Mouse (Mus musculus) heart, embryonic 14.5 days (tissue): ENCODE data around the gene Cldn3. TPM values are rescaled to one million over a fixed set of nuclear protein-coding genes. Genes with fewer than 3 reads are reported as not detected.
"Not testable (repeated sequence)": the region's sequence is repeated elsewhere in the genome, so short reads cannot be mapped to it uniquely, and the experiment has no call there.

Source experiments
- ATAC-seq: fragments of 200-750 bp; cut with Nextera tagmentation; 2 replicates; pipeline ENCODE4 v1.8.0; 2017; ENCODE audit warnings: low read depth, moderate TSS enrichment; ENCODE audit not compliant: insufficient number of reproducible peaks, insufficient read depth, low FRiP score
- H3K27ac ChIP-seq, 2 experiments: fragments of 200-500 bp in 1 of 2; fragments of 300-500 bp in 1 of 2; sonication (generic) in 1 of 2; replicated peaks in 1 of 2; 2 replicates each; pipeline ENCODE4 v1.5.1; 2012 to 2014; ENCODE audit warnings: low read depth in 2 of 2, low read length in 2 of 2, control low read depth in 1 of 2, mild to moderate bottlenecking in 1 of 2, mixed read lengths in 1 of 2; ENCODE audit not compliant: control insufficient read depth in 1 of 2, insufficient read depth in 1 of 2
- H3K27me3 ChIP-seq: fragments of 300-500 bp; sonication (generic); 2 replicates; pipeline ENCODE4 v1.6.1; 2014; ENCODE audit warnings: mild to moderate bottlenecking, low read length, control low read depth; ENCODE audit not compliant: control insufficient read depth, insufficient read depth
- H3K36me3 ChIP-seq: fragments of 300-500 bp; sonication (generic); 2 replicates; pipeline ENCODE4 v1.6.1; 2014; ENCODE audit warnings: mild to moderate bottlenecking, control low read depth, low read length, mixed read lengths; ENCODE audit not compliant: control insufficient read depth, insufficient read depth
- H3K4me1 ChIP-seq, 2 experiments: fragments of 200-500 bp in 1 of 2; fragments of 300-500 bp in 1 of 2; sonication (generic) in 1 of 2; 2 replicates each; pipeline ENCODE4 v1.6.1; 2012 to 2014; ENCODE audit warnings: low read length in 2 of 2, control low read depth in 1 of 2, mixed read lengths in 1 of 2; ENCODE audit not compliant: control insufficient read depth in 2 of 2, insufficient read depth in 2 of 2
- H3K4me2 ChIP-seq: fragments of 300-500 bp; sonication (generic); 2 replicates; pipeline ENCODE4 v1.6.1; 2014; ENCODE audit warnings: mild to moderate bottlenecking, low read length
- H3K4me3 ChIP-seq, 2 experiments: fragments of 200-500 bp in 1 of 2; fragments of 300-500 bp in 1 of 2; sonication (generic) in 1 of 2; 2 replicates each; pipeline ENCODE4 v1.5.1; 2012 to 2014; ENCODE audit warnings: low read length in 2 of 2, mild to moderate bottlenecking in 2 of 2, control low read depth in 1 of 2, low read depth in 1 of 2, moderate library complexity in 1 of 2; ENCODE audit not compliant: control insufficient read depth in 1 of 2, insufficient read depth in 1 of 2
- H3K9ac ChIP-seq: fragments of 300-500 bp; sonication (generic); 2 replicates; pipeline ENCODE4 v1.6.1; 2014; ENCODE audit warnings: mild to moderate bottlenecking, low read length
- H3K9me3 ChIP-seq: fragments of 300-500 bp; sonication (generic); 2 replicates; pipeline ENCODE4 v1.6.1; 2016; ENCODE audit warnings: low read length, control low read depth; ENCODE audit not compliant: control insufficient read depth
- WGBS: fragments of 180-500 bp; shearing (Covaris S2); extraction: QIAGEN DNeasy Blood & Tissue Kit; methylation state at CpG from one replicate; pipeline ENCODE4 v1.1.7; 2014; 5-methylcytosine and 5-hydroxymethylcytosine counted together
- polyA plus RNA-seq: library from polyadenylated mRNA; unstranded; fragments of >200 nt; fragmentation: Nextera tagmentation; extraction: Ambion mirVana; gene quantifications from 2 replicates; pipeline ENCODE4 v1.2.1, GENCODE M21; 2014

Gene Cldn3
- polyA plus RNA-seq, 1 experiment from 2014 or later = 2.2 TPM

- H3K9ac ChIP-seq = no peak overlapping the region
- no peak for ATAC-seq
- H3K4me1 ChIP-seq = peaks cover 16 to 20% of the 10 kb centered on the region in 2 experiments
- H3K4me2 ChIP-seq = no peak overlapping the region
- no peaks in the 10 kb centered on the region for H3K9me3 ChIP-seq
- H3K27me3 ChIP-seq = no peaks in the 10 kb centered on the region
- H3K27ac ChIP-seq = no peak overlapping the region
- H3K36me3 ChIP-seq = no peaks in the 10 kb centered on the region
- WGBS = 56% methylated on average over 5 of the region's 5 CpGs
- no peak overlapping the region for H3K4me3 ChIP-seq
These were observed 30.5 kb upstream of the Cldn3 start for GRCm38 (mm10) chr5:134955491-134955890.

- Histone ChIP-seq H3K27me3 (no peaks in the 10 kb centered on the region), H3K4me3 (no peak overlapping the region), H3K4me1 (peaks cover 2 to 8% of the 10 kb centered on the region in 2 experiments; a peak in 2 of 4 replicates), H3K36me3 (no peaks in the 10 kb centered on the region), H3K4me2 (no peak overlapping the region), H3K9ac (0 out of 2 replicates have a peak overlapping the region, but pooled peaks have one; percentile 21), H3K9me3 (no peaks in the 10 kb centered on the region), H3K27ac (peak overlapping the region in 1 of 2 experiments; percentile 41; a peak in 1 of 4 replicates)
- peak; percentile 66 for ATAC-seq
- WGBS = 48% methylated on average over 7 of the region's 7 CpGs
These were observed 26.9 kb upstream of the Cldn3 start for GRCm38 (mm10) chr5:134959114-134959513.

GRCm38 (mm10) chr5:134960430-134960829 is 25.6 kb upstream of the Cldn3 start:
- 76% methylated on average over 2 of the region's 2 CpGs for WGBS
- Histone ChIP-seq H3K9me3 (no peaks in the 10 kb centered on the region), H3K27ac (no peak overlapping the region), H3K4me3 (no peak overlapping the region), H3K27me3 (no peaks in the 10 kb centered on the region), H3K36me3 (no peaks in the 10 kb centered on the region), H3K4me2 (no peak overlapping the region), H3K4me1 (peaks cover 2 to 8% of the 10 kb centered on the region in 2 experiments; a peak in 2 of 4 replicates), H3K9ac (no peak overlapping the region)
- no peak for ATAC-seq

- Histone ChIP-seq H3K9me3 (no peaks in the 10 kb centered on the region), H3K4me1 (peaks cover 6 to 16% of the 10 kb centered on the region in 2 experiments; a peak in 3 of 4 replicates), H3K36me3 (no peaks in the 10 kb centered on the region), H3K9ac (no peak overlapping the region), H3K27me3 (0 out of 2 replicates have a peak, but pooled peaks cover 1% of the 10 kb centered on the region), H3K4me2 (no peak overlapping the region), H3K4me3 (no peak overlapping the region), H3K27ac (no peak overlapping the region)
- no peak for ATAC-seq
- WGBS = 96% methylated on average over 2 of the region's 2 CpGs
These were observed 24.5 kb upstream of the Cldn3 start for GRCm38 (mm10) chr5:134961519-134961918.

GRCm38 (mm10) chr5:134963546-134963945 is 22.5 kb upstream of the Cldn3 start:
- Histone ChIP-seq H3K27me3 (peaks cover 8% of the 10 kb centered on the region; the same call in 1 of the 2 replicates), H3K4me2 (no peak overlapping the region), H3K4me1 (peaks cover 6 to 12% of the 10 kb centered on the region in 2 experiments; a peak in 3 of 4 replicates), H3K27ac (no peak overlapping the region), H3K9ac (no peak overlapping the region), H3K36me3 (no peaks in the 10 kb centered on the region), H3K9me3 (no peaks in the 10 kb centered on the region), H3K4me3 (no peak overlapping the region)
- ATAC-seq = no peak
- WGBS = 26% methylated on average over 5 of the region's 5 CpGs

GRCm38 (mm10) chr5:134964655-134965054 is 21.4 kb upstream of the Cldn3 start:
- H3K27ac ChIP-seq, H3K36me3 ChIP-seq, H3K4me2 ChIP-seq, H3K9ac ChIP-seq, ATAC-seq, H3K9me3 ChIP-seq, H3K27me3 ChIP-seq, H3K4me3 ChIP-seq: not testable (repeated sequence)
- H3K4me1 ChIP-seq = peaks cover 4 to 12% of the 10 kb centered on the region in 2 experiments; a peak in 3 of 4 replicates

GRCm38 (mm10) chr5:134965473-134965851 is 20.6 kb upstream of the Cldn3 start:
- H3K4me2 ChIP-seq = peak overlapping the region; percentile 61
- no peaks in the 10 kb centered on the region for H3K9me3 ChIP-seq
- H3K27ac ChIP-seq = no peak overlapping the region
- WGBS = 3% methylated on average over 10 of the region's 10 CpGs
- H3K4me1 ChIP-seq = peaks cover 4 to 12% of the 10 kb centered on the region in 2 experiments; a peak in 3 of 4 replicates
- peak overlapping the region in 1 of 2 experiments; percentile 26; a peak in 2 of 4 replicates for H3K4me3 ChIP-seq
- ATAC-seq = no peak
- no peaks in the 10 kb centered on the region for H3K36me3 ChIP-seq
- H3K27me3 ChIP-seq = peaks cover 8% of the 10 kb centered on the region; the same call in 1 of the 2 replicates
- no peak overlapping the region; the same call in 1 of the 2 replicates for H3K9ac ChIP-seq
